Mouse (Mus musculus) megakaryocyte, embryonic 14.5 days (primary cell): ENCODE measurements around the gene Trip12.

Experiments used
- FLI1 ChIP-seq: IDR thresholded peaks from 2 replicates; pipeline ENCODE4 v1.6.1; 2012; ENCODE audit warnings: low read length, inconsistent platforms, mixed read lengths
- GATA1 ChIP-seq: IDR thresholded peaks from 3 replicates; pipeline ENCODE4 v1.6.1; 2012; ENCODE audit warnings: mixed read lengths, low read length, inconsistent platforms, borderline replicate concordance

- TF ChIP-seq GATA1 (no peak), FLI1 (no peak)
Observed at GRCm38 (mm10) chr1:84853721-84854120, 13.4 kb upstream of the Trip12 start.
